Mouse (Mus musculus): ENCODE results near the gene Mcm9. TPM values are rescaled to one million over a fixed set of nuclear protein-coding genes. Genes with fewer than 3 reads are reported as not detected.

Gene Mcm9
- polyA plus RNA-seq, 1 experiment from 2014 or later = 6.4 TPM

DNA sequence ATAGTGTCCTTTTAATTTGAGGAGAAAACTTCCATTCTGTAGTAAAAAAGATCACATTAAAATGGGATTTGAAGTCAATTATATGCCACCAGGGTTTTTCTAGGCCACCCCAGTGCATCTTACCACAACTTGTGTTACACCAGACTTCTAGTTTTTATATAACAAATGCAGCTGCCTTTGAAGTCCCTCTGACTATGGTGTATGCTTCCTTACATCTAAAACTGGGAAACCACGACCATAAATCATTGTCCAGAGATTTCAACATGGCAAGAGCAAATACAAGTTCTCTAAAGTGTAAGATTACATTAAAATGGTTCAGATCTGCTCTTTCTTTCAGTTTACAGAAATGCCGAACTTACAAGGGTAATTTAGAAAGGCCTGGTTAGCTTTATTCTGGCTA, 22.0 kb downstream of the Mcm9 start:
- Histone ChIP-seq H3K4me1 (no peaks in the 10 kb centered on the region), H3K9ac (no peak overlapping the region), H3K36me3 (replicated peaks) (peaks cover 23% of the 10 kb centered on the region), H3K27me3 (replicated peaks) (no peaks in the 10 kb centered on the region), H3K9me3 (no peaks in the 10 kb centered on the region), H3K4me2 (no peak overlapping the region), H3K27ac (no peak overlapping the region), H3K4me3 (no peak overlapping the region)
- ATAC-seq (replicated peaks) = no peak
- 78% methylated on average over 2 of the region's 2 CpGs for WGBS

DNA sequence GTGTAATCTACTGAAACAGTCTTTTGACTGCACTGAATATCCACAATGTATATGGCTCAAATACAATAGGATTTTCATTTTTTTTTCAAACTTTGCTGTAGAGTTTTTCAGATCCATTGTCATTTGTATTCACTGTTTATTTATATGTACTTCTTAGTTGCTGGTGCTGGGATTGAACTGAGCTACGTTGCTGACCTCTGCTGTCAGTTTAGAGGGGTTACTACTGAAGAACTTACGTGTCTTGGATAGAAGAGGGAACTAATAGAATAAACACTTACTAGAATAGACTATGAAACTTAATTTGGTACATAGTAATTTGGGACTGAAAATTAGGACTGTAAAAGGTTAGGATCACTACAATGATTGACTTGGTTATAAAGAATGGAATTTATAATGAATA, 24.9 kb downstream of the Mcm9 start:
- no peaks in the 10 kb centered on the region for H3K27me3 ChIP-seq (replicated peaks)
- no peak overlapping the region for H3K27ac ChIP-seq
- H3K4me1 ChIP-seq = peaks cover 10% of the 10 kb centered on the region; the same call in 1 of the 2 replicates
- H3K4me3 ChIP-seq = no peak overlapping the region
- WGBS = 66% methylated on average over 2 of the region's 2 CpGs
- no peak overlapping the region for H3K9ac ChIP-seq
- no peak overlapping the region for H3K4me2 ChIP-seq
- H3K36me3 ChIP-seq (replicated peaks) = peaks cover 21% of the 10 kb centered on the region
- no peaks in the 10 kb centered on the region for H3K9me3 ChIP-seq
- ATAC-seq (replicated peaks) = no peak

DNA sequence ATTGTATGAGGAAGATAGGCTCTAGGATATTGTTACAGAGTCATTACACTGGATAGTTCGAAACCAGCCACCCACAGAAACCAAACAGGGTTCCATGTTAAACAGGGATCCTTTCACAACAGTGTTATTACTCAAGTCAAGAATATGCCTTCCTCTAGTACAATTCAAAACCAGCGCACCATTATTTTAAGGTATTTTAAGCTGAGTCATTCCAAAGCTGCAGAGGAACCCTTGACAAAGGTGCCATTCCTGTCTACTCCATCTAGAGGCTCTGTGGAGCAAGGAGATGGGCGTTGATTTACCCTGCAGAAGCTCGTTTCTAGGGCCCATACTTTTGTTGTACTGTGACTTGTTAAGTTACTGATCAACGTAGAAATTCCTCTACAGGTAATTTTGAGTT, 31.4 kb downstream of the Mcm9 start:
- H3K4me2 ChIP-seq = peak overlapping the region; percentile 21
- H3K36me3 ChIP-seq (replicated peaks) = 0 out of 2 replicates have a peak, but pooled peaks cover 3% of the 10 kb centered on the region
- no peak for ATAC-seq (replicated peaks)
- WGBS = 45% methylated on average over 5 of the region's 5 CpGs
- H3K27ac ChIP-seq = no peak overlapping the region
- H3K27me3 ChIP-seq (replicated peaks) = no peaks in the 10 kb centered on the region
- H3K9ac ChIP-seq = no peak overlapping the region
- peaks cover 38% of the 10 kb centered on the region for H3K4me1 ChIP-seq
- H3K9me3 ChIP-seq = no peaks in the 10 kb centered on the region
- peak overlapping the region; percentile 15 for H3K4me3 ChIP-seq

- Histone ChIP-seq H3K9ac (peak overlapping the region; percentile 77), H3K36me3 (replicated peaks) (no peaks in the 10 kb centered on the region), H3K4me1 (peaks cover 38% of the 10 kb centered on the region), H3K27ac (peak overlapping the region; percentile 98), H3K4me3 (peak overlapping the region; percentile 80), H3K9me3 (no peaks in the 10 kb centered on the region), H3K27me3 (replicated peaks) (no peaks in the 10 kb centered on the region), H3K4me2 (peak overlapping the region; percentile 63)
- under 1% methylated on average over 93 of the region's 99 CpGs for WGBS
- peak; percentile 34 for ATAC-seq (replicated peaks)
Measured at GRCm38 (mm10) chr10:53597121-53597881, 32.9 kb downstream of the Mcm9 start.

DNA sequence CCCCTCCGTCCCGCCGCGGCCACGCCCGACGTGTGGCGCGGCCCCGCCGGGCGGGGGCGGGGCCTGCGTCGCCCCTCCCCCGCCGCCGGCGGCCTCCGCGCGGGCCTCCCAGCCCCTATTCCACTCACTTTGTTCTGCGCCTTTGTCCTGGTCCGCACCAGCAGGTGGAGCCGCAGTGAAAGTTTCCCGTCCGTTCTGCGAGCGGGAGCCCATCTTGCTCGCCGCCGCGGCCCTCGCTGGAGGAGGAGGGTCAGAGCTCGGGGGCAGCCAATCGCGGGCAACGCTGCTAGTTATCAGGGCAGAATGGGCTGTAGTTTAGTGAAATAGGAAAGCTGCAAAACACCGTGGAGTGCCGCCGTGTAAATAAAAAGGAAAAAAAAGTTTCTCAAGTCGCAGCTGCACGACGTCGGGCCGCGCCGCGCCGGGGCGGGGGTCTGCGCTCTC, 33.5 kb downstream of the Mcm9 start, which contains the start of gene Asf1a:
TSS of gene Asf1a (plus strand) at position 81 of the 444 bp plus-strand sequence.
- Histone ChIP-seq H3K36me3 (replicated peaks) (no peaks in the 10 kb centered on the region), H3K27me3 (replicated peaks) (no peaks in the 10 kb centered on the region), H3K4me2 (peak within 1 kb of the TSS; percentile 63), H3K4me1 (peaks cover 36% of the 10 kb centered on the region), H3K9ac (peak within 1 kb of the TSS; percentile 77), H3K9me3 (no peaks in the 10 kb centered on the region), H3K27ac (peak within 1 kb of the TSS; percentile 98), H3K4me3 (peak within 1 kb of the TSS; percentile 80)
- peak; percentile 99 for ATAC-seq (replicated peaks)
- WGBS = 0% methylated on average over 52 of the region's 52 CpGs

- peak overlapping the region; percentile 63 for H3K4me2 ChIP-seq
- peak overlapping the region; percentile 80 for H3K4me3 ChIP-seq
- H3K27ac ChIP-seq = peak overlapping the region; percentile 98
- peaks cover 33% of the 10 kb centered on the region for H3K4me1 ChIP-seq
- H3K36me3 ChIP-seq (replicated peaks) = no peaks in the 10 kb centered on the region
- ATAC-seq (replicated peaks) = peak; percentile 95
- no peaks in the 10 kb centered on the region for H3K27me3 ChIP-seq (replicated peaks)
- H3K9me3 ChIP-seq = no peaks in the 10 kb centered on the region
- peak overlapping the region; percentile 73 for H3K9ac ChIP-seq
- 7% methylated on average over 27 of the region's 27 CpGs for WGBS
Measured at GRCm38 (mm10) chr10:53595744-53596676, 34.2 kb downstream of the Mcm9 start.

DNA sequence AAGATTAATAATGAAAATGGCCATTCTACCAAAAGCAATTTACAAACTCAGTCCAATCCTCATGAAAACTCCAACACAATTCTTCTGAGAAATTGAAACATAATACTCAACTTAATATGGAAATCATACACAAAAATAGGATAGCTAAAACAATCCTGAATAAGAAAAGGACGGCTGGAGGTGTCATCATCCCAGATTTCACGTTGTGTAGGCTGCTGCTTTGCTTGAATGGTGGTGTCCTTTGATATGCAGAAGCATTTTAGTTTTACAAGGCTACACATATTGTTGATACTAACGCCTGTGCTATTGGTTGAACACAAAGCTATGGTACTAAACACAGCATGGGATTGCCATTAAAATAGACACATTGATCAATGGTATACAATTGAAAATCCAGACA, 44.5 kb downstream of the Mcm9 start:
- H3K4me3 ChIP-seq = no peak overlapping the region
- no peaks in the 10 kb centered on the region for H3K27me3 ChIP-seq (replicated peaks)
- no peaks in the 10 kb centered on the region for H3K36me3 ChIP-seq (replicated peaks)
- peaks cover 1% of the 10 kb centered on the region; the same call in 1 of the 2 replicates for H3K4me1 ChIP-seq
- H3K27ac ChIP-seq = no peak overlapping the region
- H3K9ac ChIP-seq = no peak overlapping the region
- no peak overlapping the region for H3K4me2 ChIP-seq
- WGBS = 58% methylated on average over 3 of the region's 3 CpGs
- no peak for ATAC-seq (replicated peaks)
- no peaks in the 10 kb centered on the region for H3K9me3 ChIP-seq

DNA sequence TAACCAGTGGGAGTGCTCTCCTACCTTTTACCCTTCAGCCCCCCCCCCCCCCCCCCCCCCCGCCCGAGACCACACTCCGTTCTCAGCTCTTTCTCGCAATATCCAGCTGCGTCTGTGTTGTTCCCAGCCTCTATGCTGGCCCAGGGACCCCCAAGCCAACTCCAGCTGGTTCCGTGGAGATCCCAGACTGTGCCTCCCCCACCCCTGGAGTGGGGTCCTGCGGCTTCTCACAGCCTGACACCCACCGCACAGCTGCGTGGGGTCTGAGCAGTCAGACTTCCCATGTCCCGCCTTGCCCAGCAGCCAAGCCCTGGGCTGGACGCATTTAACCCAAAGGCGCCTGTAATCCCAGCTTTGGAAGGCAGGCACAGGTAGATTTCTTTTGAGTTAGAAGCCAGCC, 49.2 kb downstream of the Mcm9 start:
- H3K4me1 ChIP-seq = peaks cover 7% of the 10 kb centered on the region; the same call in 1 of the 2 replicates
- no peaks in the 10 kb centered on the region for H3K27me3 ChIP-seq (replicated peaks)
- H3K9ac ChIP-seq = no peak overlapping the region
- peak overlapping the region; percentile 65 for H3K4me2 ChIP-seq
- no peaks in the 10 kb centered on the region for H3K36me3 ChIP-seq (replicated peaks)
- peak overlapping the region; percentile 34 for H3K4me3 ChIP-seq
- no peak overlapping the region for H3K27ac ChIP-seq
- WGBS = 26% methylated on average over 11 of the region's 12 CpGs
- ATAC-seq (replicated peaks) = peak; percentile 61
- H3K9me3 ChIP-seq = no peaks in the 10 kb centered on the region

DNA sequence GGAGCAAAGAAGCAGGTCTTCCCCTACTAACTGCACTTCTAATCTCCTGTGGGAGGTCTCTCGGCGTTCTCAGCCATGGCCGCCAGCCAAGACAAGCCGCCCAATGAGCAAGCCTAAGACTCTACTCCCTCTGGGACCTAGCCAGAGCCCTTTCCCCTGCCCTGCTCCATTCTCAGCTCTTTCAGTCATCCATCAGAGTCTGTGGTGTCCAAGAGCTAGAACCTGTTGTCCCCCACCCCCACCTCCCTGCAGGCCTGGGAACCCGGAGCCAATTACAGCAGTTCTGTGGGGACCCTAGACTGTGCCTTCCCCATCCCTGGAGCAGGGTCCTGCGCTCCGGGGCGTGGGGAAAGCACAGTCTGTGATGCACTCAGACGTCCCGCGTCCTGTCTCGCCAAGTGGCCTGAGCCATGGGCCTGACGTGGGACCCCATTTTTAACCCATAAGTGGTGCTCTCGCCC, 49.6 kb downstream of the Mcm9 start:
- 17% methylated on average over 13 of the region's 14 CpGs for WGBS
- peak; percentile 88 for ATAC-seq (replicated peaks)
- Histone ChIP-seq H3K4me1 (peaks cover 7% of the 10 kb centered on the region; the same call in 1 of the 2 replicates), H3K36me3 (replicated peaks) (no peaks in the 10 kb centered on the region), H3K4me3 (peak overlapping the region; percentile 34), H3K27ac (no peak overlapping the region), H3K27me3 (replicated peaks) (no peaks in the 10 kb centered on the region), H3K9ac (no peak overlapping the region), H3K4me2 (peak overlapping the region; percentile 65), H3K9me3 (no peaks in the 10 kb centered on the region)

- peaks cover 7% of the 10 kb centered on the region; the same call in 1 of the 2 replicates for H3K4me1 ChIP-seq
- WGBS = 28% methylated on average over 7 of the region's 7 CpGs
- peak; percentile 75 for ATAC-seq (replicated peaks)
- no peak overlapping the region for H3K9ac ChIP-seq
- no peaks in the 10 kb centered on the region for H3K27me3 ChIP-seq (replicated peaks)
- H3K9me3 ChIP-seq = no peaks in the 10 kb centered on the region
- H3K4me2 ChIP-seq = peak overlapping the region; percentile 65
- no peak overlapping the region for H3K27ac ChIP-seq
- H3K36me3 ChIP-seq (replicated peaks) = no peaks in the 10 kb centered on the region
- peak overlapping the region; percentile 34; the same call in 1 of the 2 replicates for H3K4me3 ChIP-seq
Measured at GRCm38 (mm10) chr10:53580137-53580536, 50.1 kb downstream of the Mcm9 start.

DNA sequence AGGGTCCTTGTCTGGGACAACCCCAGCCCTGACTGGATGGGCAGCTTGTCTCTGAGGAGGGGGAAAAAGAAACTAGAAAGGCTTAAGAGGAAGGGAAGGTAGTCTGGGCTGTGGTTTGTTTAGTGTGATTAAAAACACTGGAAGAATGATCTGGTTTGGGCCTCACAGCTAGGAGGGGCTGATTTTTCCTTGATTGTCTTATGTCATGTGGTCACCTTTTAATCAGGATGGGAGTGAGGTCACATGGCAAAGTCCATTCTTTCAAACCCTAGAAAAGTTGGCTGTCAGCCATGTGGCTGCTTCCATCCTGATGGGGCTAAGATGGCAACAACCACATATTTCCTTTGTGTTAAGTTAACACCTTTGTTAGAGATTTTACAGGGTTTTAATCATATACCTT, 61.7 kb downstream of the Mcm9 start:
- Histone ChIP-seq H3K27ac (no peak overlapping the region), H3K9ac (no peak overlapping the region), H3K9me3 (no peaks in the 10 kb centered on the region), H3K4me3 (no peak overlapping the region), H3K36me3 (replicated peaks) (no peaks in the 10 kb centered on the region), H3K4me2 (no peak overlapping the region), H3K27me3 (replicated peaks) (no peaks in the 10 kb centered on the region), H3K4me1 (no peaks in the 10 kb centered on the region)
- no peak for ATAC-seq (replicated peaks)

- Histone ChIP-seq H3K36me3 (replicated peaks) (no peaks in the 10 kb centered on the region), H3K4me3 (no peak overlapping the region), H3K4me2 (no peak overlapping the region), H3K9me3 (no peaks in the 10 kb centered on the region), H3K4me1 (no peaks in the 10 kb centered on the region), H3K27ac (no peak overlapping the region), H3K9ac (no peak overlapping the region), H3K27me3 (replicated peaks) (no peaks in the 10 kb centered on the region)
- no peak for ATAC-seq (replicated peaks)
- WGBS = 79% methylated on average over 2 of the region's 2 CpGs
Measured at GRCm38 (mm10) chr10:53565538-53565937, 64.7 kb downstream of the Mcm9 start.

Data from midbrain, embryonic 15.5 days (tissue).